Mouse (Mus musculus): ENCODE results near the gene Misp.

- TF ChIP-seq CTCF (conservative IDR thresholded peaks at IDR 0.05; ENCODE audit: insufficient read depth, insufficient read length, low read depth, low read length), result no peak
- no peak for TF ChIP-seq POLR2A (IDR thresholded peaks at IDR 0.05; ENCODE audit: low read depth, low read length)
Observed at GRCm38 (mm10) chr10:79857894-79858293, 37.1 kb downstream of the Misp start.

Measured in kidney, adult 2 months (tissue).